Mouse (Mus musculus): Measurements from ENCODE around the gene Osbpl9. TPM values are rescaled to one million over a fixed set of nuclear protein-coding genes. Genes with fewer than 3 reads are reported as not detected.
A peak's percentile ranks its signal among the peaks of the same experiment; 100 is the strongest.

Osbpl9 gene
- polyA plus RNA-seq, 1 experiment: 63.0 TPM

DNA sequence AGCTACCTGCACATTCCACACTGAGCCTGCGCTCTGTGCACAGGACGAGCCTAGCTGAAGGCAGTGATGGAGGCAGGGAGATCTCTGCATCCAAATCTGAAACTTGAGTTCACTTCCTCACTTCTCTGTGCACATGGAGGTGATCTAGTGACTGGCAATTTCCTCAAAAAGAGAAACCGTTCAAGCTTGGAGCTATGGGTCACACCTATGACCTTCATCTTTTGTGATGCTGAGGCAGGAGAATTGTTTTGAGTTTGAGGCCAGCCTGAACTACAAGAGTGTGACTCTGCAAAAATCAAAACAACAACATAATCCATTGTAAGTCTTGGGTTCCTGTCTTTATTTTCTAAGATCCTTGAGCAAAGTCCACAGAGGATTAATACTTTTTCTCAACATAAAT lies 128.8 kb downstream of the Osbpl9 start:
- peaks cover 27% of the 10 kb centered on the region for H3K36me3 ChIP-seq (ENCODE audit: control insufficient read depth, insufficient read depth)
- TF ChIP-seq E2F4 (IDR thresholded peaks at IDR 0.05; ENCODE audit: insufficient read depth) (no peak), POLR2AphosphoS2 (IDR thresholded peaks at IDR 0.05; ENCODE audit: insufficient read length, low read depth) (peak; percentile 24), POLR2A (IDR thresholded peaks at IDR 0.05; ENCODE audit: insufficient read length, low read depth) (no peak), CEBPB (IDR thresholded peaks at IDR 0.05; ENCODE audit: insufficient read depth, poor library complexity, severe bottlenecking) (no peak), TCF3 (IDR thresholded peaks at IDR 0.05; ENCODE audit: insufficient read length, low read depth) (no peak)
- no peak overlapping the region for H3K4me3 ChIP-seq
- H3K4me2 ChIP-seq (ENCODE audit: low read depth): no peak overlapping the region
- no peak overlapping the region for H3ac ChIP-seq (ENCODE audit: control insufficient read depth, insufficient read length)
- no peaks in the 10 kb centered on the region for H3K27me3 ChIP-seq (ENCODE audit: control insufficient read depth, insufficient read depth, insufficient read length)
- H3K79me2 ChIP-seq (ENCODE audit: control insufficient read depth, insufficient read depth): no peaks in the 10 kb centered on the region

DNA sequence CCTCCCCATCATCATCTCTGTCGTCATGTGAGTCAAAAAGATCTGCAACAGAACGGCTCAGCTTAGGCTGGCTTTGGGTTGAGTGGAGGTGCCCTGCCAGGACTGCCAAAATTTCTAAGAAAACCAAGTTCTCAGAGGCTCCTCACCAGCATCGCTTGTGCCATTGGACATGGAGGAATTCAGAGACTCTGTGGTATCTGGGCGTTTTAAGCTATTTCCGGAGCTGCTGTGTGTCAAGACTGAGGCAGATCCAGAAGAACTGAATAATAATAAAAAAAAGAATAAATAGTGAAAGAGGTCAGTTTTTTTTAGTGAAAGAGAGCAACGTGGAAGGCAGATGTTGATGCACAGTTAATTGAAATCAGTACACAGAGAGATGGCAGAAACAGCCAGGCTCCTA lies 129.2 kb downstream of the Osbpl9 start:
- Histone ChIP-seq H3K4me3 (no peak overlapping the region), H3K36me3 (ENCODE audit: control insufficient read depth, insufficient read depth) (peaks cover 27% of the 10 kb centered on the region), H3K4me2 (ENCODE audit: low read depth) (no peak overlapping the region), H3ac (ENCODE audit: control insufficient read depth, insufficient read length) (no peak overlapping the region), H3K79me2 (ENCODE audit: control insufficient read depth, insufficient read depth) (no peaks in the 10 kb centered on the region), H3K27me3 (ENCODE audit: control insufficient read depth, insufficient read depth, insufficient read length) (no peaks in the 10 kb centered on the region)
- no peak for TF ChIP-seq TCF3 (IDR thresholded peaks at IDR 0.05; ENCODE audit: insufficient read length, low read depth)

DNA sequence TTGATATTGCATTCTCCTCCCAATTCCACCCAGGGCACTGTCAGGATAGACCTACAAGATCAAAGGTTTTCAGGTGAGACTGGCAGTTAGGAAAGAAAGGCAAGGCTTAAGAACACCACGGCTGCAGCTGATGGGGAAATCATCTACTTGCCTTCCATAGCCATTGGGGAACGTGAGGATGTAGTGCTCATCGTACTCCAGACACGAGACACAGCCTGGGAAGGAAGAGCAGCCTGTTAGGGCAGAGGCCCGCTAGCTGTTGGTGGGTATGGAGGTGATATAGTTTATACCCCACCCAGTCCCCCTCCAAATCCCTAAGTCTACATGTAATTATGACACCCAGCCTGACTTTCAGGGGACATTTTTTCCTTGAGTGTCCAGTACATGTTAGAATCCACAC lies 136.4 kb downstream of the Osbpl9 start:
- TF ChIP-seq TCF3 (IDR thresholded peaks at IDR 0.05; ENCODE audit: insufficient read length, low read depth): no peak
- no peak for TF ChIP-seq MYOD1 (IDR thresholded peaks at IDR 0.05; ENCODE audit: control insufficient read depth in 1 of 3, insufficient read length in 2 of 3, low read depth in 2 of 3)
- TF ChIP-seq MYOG (IDR thresholded peaks at IDR 0.05; ENCODE audit: control insufficient read depth in 1 of 3, insufficient read depth in 1 of 3, insufficient read length in 2 of 3, low read depth in 2 of 3): no peak
- TF ChIP-seq POLR2AphosphoS2 (IDR thresholded peaks at IDR 0.05; ENCODE audit: insufficient read length, low read depth): peak; percentile 56
- TF ChIP-seq SRF (IDR thresholded peaks at IDR 0.05; ENCODE audit: control insufficient read depth, insufficient read length, low read depth): no peak
- no peak overlapping the region for H3K4me3 ChIP-seq
- no peak overlapping the region for H3K4me2 ChIP-seq (ENCODE audit: low read depth)
- H3K27me3 ChIP-seq (ENCODE audit: control insufficient read depth, insufficient read depth, insufficient read length): no peaks in the 10 kb centered on the region
- no peaks in the 10 kb centered on the region for H3K79me2 ChIP-seq (ENCODE audit: control insufficient read depth, insufficient read depth)
- H3K36me3 ChIP-seq (ENCODE audit: control insufficient read depth, insufficient read depth): peaks cover 57% of the 10 kb centered on the region
- no peak overlapping the region for H3ac ChIP-seq (ENCODE audit: control insufficient read depth, insufficient read length)

DNA sequence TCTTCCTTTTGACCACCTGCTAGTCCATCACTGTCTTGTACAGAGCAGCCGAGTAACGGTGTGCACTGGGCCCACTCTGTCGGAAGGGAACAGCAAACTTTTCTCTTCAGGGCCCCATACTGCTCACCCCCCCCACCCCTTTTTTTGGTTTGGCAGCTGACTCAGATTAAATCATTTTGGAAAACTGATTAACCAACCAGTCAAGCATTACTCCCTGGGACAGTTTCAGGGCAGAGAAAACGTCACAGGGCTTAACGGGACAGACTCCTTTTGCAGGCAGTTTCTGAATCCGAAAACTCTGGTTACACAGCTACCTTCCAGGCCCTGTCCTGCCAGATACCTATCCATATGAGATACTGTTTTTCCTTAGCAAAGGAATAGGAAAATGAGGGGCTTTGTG lies 137.1 kb downstream of the Osbpl9 start:
- Histone ChIP-seq H3K4me2 (ENCODE audit: low read depth) (no peak overlapping the region), H3K79me2 (ENCODE audit: control insufficient read depth, insufficient read depth) (no peaks in the 10 kb centered on the region), H3K27me3 (ENCODE audit: control insufficient read depth, insufficient read depth, insufficient read length) (no peaks in the 10 kb centered on the region), H3ac (ENCODE audit: control insufficient read depth, insufficient read length) (no peak overlapping the region), H3K4me3 (no peak overlapping the region), H3K36me3 (ENCODE audit: control insufficient read depth, insufficient read depth) (peaks cover 53% of the 10 kb centered on the region)
- TF ChIP-seq REST (IDR thresholded peaks at IDR 0.05; ENCODE audit: insufficient read depth, insufficient read length) (no peak), E2F4 (IDR thresholded peaks at IDR 0.05; ENCODE audit: insufficient read depth) (no peak), SRF (IDR thresholded peaks at IDR 0.05; ENCODE audit: control insufficient read depth, insufficient read length, low read depth) (no peak)

DNA sequence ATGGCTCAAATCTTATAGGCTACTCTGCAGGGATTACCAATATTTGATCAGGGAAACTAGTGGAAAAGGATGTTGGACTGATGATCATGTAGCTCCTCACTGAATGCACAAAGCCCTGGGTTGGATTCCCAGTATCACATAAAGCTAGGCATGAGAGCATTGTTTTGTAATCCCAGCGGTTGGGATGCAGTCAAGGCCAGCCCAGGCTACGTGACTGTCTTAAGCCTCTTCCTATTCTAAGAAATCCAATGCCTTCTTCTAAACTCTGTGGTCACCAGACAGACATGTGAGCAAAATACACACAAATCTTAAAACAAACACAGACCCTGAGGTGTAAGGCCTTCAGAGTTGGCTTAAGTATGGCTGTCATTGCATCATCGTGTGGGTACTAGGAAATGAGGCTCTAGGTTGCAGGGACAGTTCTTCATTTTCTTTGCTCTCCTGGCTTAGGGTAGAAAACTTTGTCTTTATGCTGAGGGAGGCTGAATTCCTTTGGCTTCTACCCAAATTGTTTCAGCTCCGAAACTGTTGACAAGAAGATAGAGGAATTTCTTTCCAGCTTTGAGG lies 142.7 kb downstream of the Osbpl9 start:
- TF ChIP-seq MYOD1 (IDR thresholded peaks at IDR 0.05; ENCODE audit: control insufficient read depth in 1 of 3, insufficient read length in 2 of 3, low read depth in 2 of 3) (no peak), CEBPB (IDR thresholded peaks at IDR 0.05; ENCODE audit: insufficient read depth, poor library complexity, severe bottlenecking) (0 out of 2 replicates have a peak, but pooled peaks have one; percentile 33), TCF3 (IDR thresholded peaks at IDR 0.05; ENCODE audit: insufficient read length, low read depth) (no peak)
- H3ac ChIP-seq (ENCODE audit: control insufficient read depth, insufficient read length): no peak overlapping the region
- H3K4me2 ChIP-seq (ENCODE audit: low read depth): no peak overlapping the region
- no peaks in the 10 kb centered on the region for H3K27me3 ChIP-seq (ENCODE audit: control insufficient read depth, insufficient read depth, insufficient read length)
- H3K79me2 ChIP-seq (ENCODE audit: control insufficient read depth, insufficient read depth): no peaks in the 10 kb centered on the region
- no peak overlapping the region for H3K4me3 ChIP-seq
- H3K36me3 ChIP-seq (ENCODE audit: control insufficient read depth, insufficient read depth): peaks cover 62% of the 10 kb centered on the region

DNA sequence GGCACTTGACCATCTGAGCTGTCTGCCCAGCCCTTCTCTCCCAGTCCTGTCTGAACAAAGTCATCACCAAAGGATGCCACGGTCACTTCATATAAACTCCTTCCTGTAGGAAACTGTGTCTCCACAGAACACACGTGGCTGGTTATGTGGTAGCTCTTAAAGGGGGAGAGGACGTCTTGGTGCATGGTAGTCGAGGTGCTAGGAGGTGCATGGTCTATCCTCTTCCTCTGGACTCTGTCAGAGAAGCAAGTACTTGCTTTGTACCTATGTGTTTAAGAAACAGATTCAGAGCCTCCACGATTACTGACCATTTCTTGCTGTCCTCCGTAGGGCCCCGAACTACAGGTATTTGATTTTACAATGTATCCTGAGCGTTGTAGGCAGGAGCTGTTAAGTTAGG lies 144.4 kb downstream of the Osbpl9 start:
- Histone ChIP-seq H3K4me2 (ENCODE audit: low read depth) (no peak overlapping the region), H3K27me3 (ENCODE audit: control insufficient read depth, insufficient read depth, insufficient read length) (no peaks in the 10 kb centered on the region), H3ac (ENCODE audit: control insufficient read depth, insufficient read length) (no peak overlapping the region), H3K4me3 (no peak overlapping the region), H3K36me3 (ENCODE audit: control insufficient read depth, insufficient read depth) (peaks cover 48% of the 10 kb centered on the region), H3K79me2 (ENCODE audit: control insufficient read depth, insufficient read depth) (no peaks in the 10 kb centered on the region)
- TF ChIP-seq POLR2AphosphoS2 (IDR thresholded peaks at IDR 0.05; ENCODE audit: insufficient read length, low read depth): peak; percentile 71
- no peak for TF ChIP-seq REST (IDR thresholded peaks at IDR 0.05; ENCODE audit: insufficient read depth, insufficient read length)

DNA sequence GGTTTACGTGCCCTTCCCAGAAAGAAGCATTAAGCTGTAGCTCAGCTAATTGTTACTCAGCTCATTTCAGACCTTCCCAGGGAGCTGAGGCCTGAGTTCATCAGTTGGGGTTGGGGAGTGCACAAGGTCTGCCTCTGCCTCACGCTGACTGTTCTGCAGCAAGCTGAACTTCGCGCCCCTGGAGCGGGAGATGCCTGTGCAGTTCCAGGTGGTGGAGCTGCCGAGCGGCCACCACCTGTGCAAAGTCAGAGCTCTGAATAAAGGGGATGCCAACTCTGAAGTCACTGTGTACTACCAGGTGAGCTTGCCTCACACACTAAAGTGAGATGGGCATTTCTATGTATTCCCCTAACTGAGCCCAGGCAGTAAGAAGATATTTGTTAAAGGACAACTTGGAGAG lies 145.7 kb downstream of the Osbpl9 start:
- Histone ChIP-seq H3K36me3 (ENCODE audit: control insufficient read depth, insufficient read depth) (peaks cover 49% of the 10 kb centered on the region), H3K4me2 (ENCODE audit: low read depth) (no peak overlapping the region), H3K4me3 (no peak overlapping the region), H3K79me2 (ENCODE audit: control insufficient read depth, insufficient read depth) (no peaks in the 10 kb centered on the region), H3ac (ENCODE audit: control insufficient read depth, insufficient read length) (no peak overlapping the region), H3K27me3 (ENCODE audit: control insufficient read depth, insufficient read depth, insufficient read length) (no peaks in the 10 kb centered on the region)
- no peak for TF ChIP-seq MAX (IDR thresholded peaks at IDR 0.05; ENCODE audit: low read depth)
- peak; percentile 72 for TF ChIP-seq POLR2AphosphoS2 (IDR thresholded peaks at IDR 0.05; ENCODE audit: insufficient read length, low read depth)
